Mouse (Mus musculus): ENCODE data around the gene Myo3b. TPM values are rescaled to one million over a fixed set of nuclear protein-coding genes. Genes with fewer than 3 reads are reported as not detected.
A peak's percentile ranks its signal among the peaks of the same experiment; 100 is the strongest.
"Not testable (repeated sequence)": the region's sequence is repeated elsewhere in the genome, so short reads cannot be mapped to it uniquely, and the experiment has no call there.

Gene Myo3b
- polyA plus RNA-seq, 1 experiment from 2014 or later, result 0.12 TPM

DNA sequence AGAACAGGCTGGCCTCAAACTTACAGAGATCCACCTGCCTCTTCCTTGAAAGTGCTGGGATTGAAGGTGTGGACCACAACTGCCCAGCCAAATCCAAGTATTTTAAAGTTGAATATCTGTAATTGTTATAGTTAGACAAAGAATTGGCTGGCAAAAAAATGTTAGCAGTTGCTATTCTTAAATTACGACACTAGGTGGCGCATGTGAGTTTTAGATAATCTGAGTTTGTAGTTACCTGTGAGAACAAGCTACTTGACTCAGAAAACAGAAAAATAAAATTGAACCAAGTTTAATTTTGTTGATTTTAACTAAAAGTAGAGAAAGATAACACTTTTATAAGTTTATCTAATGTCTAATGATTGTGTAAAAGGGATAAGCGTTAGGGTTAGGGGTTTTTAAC, 187.8 kb downstream of the Myo3b start:
- Histone ChIP-seq H3K9ac (no peak overlapping the region), H3K36me3 (no peaks in the 10 kb centered on the region), H3K27ac (no peak overlapping the region), H3K4me1 (replicated peaks) (no peaks in the 10 kb centered on the region), H3K9me3 (no peaks in the 10 kb centered on the region), H3K27me3 (0 out of 2 replicates have a peak, but pooled peaks cover 5% of the 10 kb centered on the region), H3K4me2 (no peak overlapping the region), H3K4me3 (no peak overlapping the region)
- ATAC-seq (ENCODE audit: low FRiP score), result no peak
- WGBS, result 15% methylated on average over 3 of the region's 3 CpGs

DNA sequence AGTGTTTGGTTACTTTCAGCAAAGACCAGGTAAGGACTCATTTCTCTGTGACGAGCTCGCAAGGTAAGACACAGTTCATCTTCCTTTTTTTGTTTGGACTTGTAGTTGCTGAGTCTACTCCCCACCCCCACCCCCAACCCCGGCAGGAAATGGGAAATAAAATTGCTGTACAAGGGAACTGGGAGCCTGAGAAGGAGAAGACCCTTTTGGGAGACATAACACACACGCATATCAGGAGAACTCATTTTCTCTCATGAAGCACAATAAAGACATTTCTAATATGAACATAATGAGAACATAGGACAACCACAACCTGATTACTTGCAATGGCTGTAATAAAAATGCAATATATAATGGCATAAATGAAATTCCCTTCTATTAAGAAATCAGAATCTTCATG, 195.5 kb downstream of the Myo3b start:
- H3K4me3 ChIP-seq; H3K9me3 ChIP-seq; H3K4me2 ChIP-seq; H3K36me3 ChIP-seq; ATAC-seq (ENCODE audit: low FRiP score); H3K4me1 ChIP-seq (replicated peaks); H3K27ac ChIP-seq; H3K27me3 ChIP-seq; H3K9ac ChIP-seq: not testable (repeated sequence)
- WGBS, result 86% methylated on average over 4 of the region's 4 CpGs

DNA sequence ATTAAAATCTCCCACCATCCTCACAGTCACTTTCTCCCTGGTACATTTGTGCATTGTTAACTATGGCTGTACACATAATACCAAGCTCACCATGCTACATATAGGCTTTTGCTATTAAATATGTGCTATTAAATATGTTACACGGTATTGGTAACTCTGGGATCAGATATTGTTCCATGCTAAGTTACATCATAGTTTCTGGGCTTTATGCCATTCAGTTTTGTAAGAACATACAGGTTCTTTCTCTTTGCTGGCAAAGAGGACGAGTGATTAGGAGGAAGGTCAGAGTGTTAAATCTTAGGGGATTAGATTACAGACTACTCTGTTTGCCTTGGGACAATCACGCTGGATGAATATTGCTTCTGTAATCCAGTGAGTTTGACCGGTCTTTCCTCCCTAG, 207.1 kb downstream of the Myo3b start:
- Histone ChIP-seq H3K36me3 (no peaks in the 10 kb centered on the region), H3K27me3 (no peaks in the 10 kb centered on the region; the same call in 1 of the 2 replicates), H3K9ac (no peak overlapping the region), H3K9me3 (no peaks in the 10 kb centered on the region), H3K4me2 (no peak overlapping the region), H3K4me3 (no peak overlapping the region), H3K27ac (no peak overlapping the region), H3K4me1 (replicated peaks) (no peaks in the 10 kb centered on the region)
- no peak for ATAC-seq (ENCODE audit: low FRiP score)
- WGBS, result 82% methylated on average over 4 of the region's 4 CpGs

DNA sequence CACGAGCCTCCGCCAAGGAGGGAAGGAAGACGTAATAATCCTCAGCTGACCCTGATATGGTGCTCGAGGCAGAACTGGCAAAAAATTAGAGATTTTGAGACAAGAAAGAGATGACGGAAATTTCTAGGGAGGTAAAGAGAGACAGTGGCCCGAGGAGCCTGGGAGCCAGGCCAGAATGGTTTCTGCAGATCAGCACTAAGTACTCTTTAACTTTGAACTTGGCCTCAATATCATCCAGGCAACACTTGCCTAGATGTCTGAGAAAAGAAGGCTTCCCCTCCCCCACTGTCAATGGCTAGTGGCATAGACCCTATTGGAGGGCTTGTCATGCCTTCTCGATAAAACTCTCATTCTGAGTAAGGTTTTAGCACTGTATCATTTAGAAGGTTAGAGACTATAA, 209.7 kb downstream of the Myo3b start:
- Histone ChIP-seq H3K9me3 (no peaks in the 10 kb centered on the region), H3K4me3 (no peak overlapping the region), H3K4me2 (no peak overlapping the region), H3K36me3 (no peaks in the 10 kb centered on the region), H3K27ac (no peak overlapping the region), H3K4me1 (replicated peaks) (no peaks in the 10 kb centered on the region), H3K27me3 (no peaks in the 10 kb centered on the region; the same call in 1 of the 2 replicates), H3K9ac (no peak overlapping the region)
- 90% methylated on average over 7 of the region's 7 CpGs for WGBS
- no peak for ATAC-seq (ENCODE audit: low FRiP score)

DNA sequence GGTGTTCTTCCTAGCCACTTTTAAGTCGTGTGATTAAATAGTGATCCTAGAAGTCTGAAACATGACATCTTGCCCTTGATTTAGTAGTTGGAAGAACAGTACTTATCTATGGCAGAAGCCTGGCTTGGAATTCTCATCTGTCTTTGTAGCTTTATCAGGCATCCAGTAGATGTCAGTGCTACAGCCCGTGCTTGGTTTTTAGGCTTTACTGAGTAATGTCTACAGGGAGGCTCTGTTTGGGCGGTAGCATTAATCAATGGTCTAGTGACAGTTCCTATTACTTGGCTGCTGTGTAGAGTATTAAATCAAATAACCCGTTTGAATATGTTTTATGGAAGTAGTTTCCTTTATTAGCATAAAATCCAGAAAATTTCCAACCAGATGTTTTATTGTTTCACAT, 210.9 kb downstream of the Myo3b start:
- no peak for ATAC-seq (ENCODE audit: low FRiP score)
- 67% methylated on average over 4 of the region's 4 CpGs for WGBS
- no peaks in the 10 kb centered on the region for H3K4me1 ChIP-seq (replicated peaks)
- H3K4me3 ChIP-seq, result no peak overlapping the region
- H3K4me2 ChIP-seq, result no peak overlapping the region
- H3K27me3 ChIP-seq, result no peaks in the 10 kb centered on the region
- no peaks in the 10 kb centered on the region for H3K36me3 ChIP-seq
- H3K9me3 ChIP-seq, result no peaks in the 10 kb centered on the region
- no peak overlapping the region for H3K9ac ChIP-seq
- no peak overlapping the region for H3K27ac ChIP-seq

DNA sequence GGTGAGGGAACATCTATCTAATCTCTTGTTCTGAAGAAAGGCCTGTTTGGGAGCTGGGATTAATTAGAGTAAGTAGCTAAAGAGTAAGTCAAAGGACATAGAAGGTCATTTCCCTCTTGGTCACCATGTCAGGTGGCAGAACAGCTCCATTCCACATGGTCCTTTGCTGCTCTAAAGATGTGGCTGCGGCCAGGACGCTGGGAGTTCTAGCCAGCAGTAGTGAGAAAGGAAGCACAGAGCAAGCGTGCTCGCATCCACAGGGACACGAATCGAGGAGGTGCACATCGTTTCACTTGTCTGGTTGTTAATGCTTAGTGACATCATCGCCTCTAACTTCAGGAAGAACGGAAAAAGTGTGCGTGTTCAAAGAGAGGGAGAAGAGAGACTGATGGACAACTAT, 212.3 kb downstream of the Myo3b start:
- no peak overlapping the region for H3K4me3 ChIP-seq
- no peaks in the 10 kb centered on the region for H3K27me3 ChIP-seq
- H3K4me1 ChIP-seq (replicated peaks), result no peaks in the 10 kb centered on the region
- H3K9me3 ChIP-seq, result no peaks in the 10 kb centered on the region
- H3K27ac ChIP-seq, result no peak overlapping the region
- no peak overlapping the region for H3K4me2 ChIP-seq
- no peak overlapping the region for H3K9ac ChIP-seq
- 91% methylated on average over 10 of the region's 10 CpGs for WGBS
- no peaks in the 10 kb centered on the region for H3K36me3 ChIP-seq
- no peak for ATAC-seq (ENCODE audit: low FRiP score)

DNA sequence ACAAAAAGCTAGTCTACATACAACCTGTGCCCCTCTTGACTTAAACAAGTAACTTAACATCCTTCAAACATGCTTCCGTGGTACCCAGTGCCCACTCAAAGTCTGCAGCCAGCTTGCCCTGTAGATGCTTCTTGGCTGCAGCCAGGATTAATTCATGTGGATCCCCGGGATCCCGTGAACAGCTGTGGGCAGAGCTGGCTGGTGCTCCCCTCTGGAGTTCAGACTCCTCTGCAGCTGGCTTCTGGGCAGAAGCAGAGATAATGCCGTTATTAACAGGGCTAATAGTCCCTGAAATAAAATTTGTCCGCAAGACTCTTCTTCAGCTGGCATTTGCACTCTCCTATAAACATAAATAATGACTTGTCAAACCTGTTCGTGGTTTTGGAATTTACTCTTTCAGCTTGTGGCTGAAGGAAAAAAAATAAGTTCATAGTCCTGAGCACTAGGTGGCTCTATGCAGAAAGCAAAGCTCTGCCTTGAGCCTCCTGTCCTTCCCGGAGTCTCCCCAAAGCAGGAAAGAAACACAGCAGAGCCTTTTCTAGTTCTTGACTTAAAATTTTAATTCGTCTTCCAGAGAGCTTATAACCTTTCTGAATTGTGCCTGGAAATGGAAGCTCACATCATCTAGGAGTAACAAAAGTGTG, 220.6 kb downstream of the Myo3b start:
- 27% methylated on average over 8 of the region's 8 CpGs for WGBS
- no peak for ATAC-seq (ENCODE audit: low FRiP score)
- Histone ChIP-seq H3K4me1 (replicated peaks) (peaks cover 33% of the 10 kb centered on the region), H3K4me3 (no peak overlapping the region), H3K9ac (no peak overlapping the region), H3K36me3 (no peaks in the 10 kb centered on the region), H3K9me3 (no peaks in the 10 kb centered on the region), H3K27ac (no peak overlapping the region), H3K27me3 (no peaks in the 10 kb centered on the region), H3K4me2 (no peak overlapping the region)

DNA sequence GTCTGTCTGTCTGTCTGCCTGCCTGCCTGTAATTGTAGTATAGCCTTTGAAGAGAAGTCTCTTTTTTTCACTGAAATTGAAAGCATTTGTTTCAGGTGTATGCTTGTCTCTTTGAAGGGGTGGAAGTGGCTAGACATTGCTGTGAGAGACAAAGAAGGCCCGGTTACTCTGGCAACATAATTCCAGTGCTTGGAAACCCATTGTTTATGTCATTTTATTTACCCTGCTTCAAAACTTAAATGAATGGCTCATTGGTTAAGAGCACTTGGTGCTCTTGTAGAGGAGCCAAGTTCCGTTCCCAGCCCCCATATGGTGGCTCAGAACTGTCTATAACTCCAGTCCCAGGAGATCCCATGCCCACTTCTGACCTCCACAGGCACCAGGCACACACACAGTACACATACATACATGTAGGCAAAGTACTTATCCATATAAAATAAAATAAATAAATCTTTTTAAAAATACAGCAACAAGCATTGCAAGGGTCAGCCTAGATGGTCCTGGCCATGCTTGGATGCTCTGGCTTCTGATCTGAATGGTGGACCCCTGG, 221.8 kb downstream of the Myo3b start:
- H3K36me3 ChIP-seq, result no peaks in the 10 kb centered on the region
- H3K27ac ChIP-seq, result no peak overlapping the region
- WGBS, result 64% methylated on average over 2 of the region's 2 CpGs
- no peak overlapping the region for H3K9ac ChIP-seq
- H3K4me1 ChIP-seq (replicated peaks), result peaks cover 33% of the 10 kb centered on the region
- H3K9me3 ChIP-seq, result no peaks in the 10 kb centered on the region
- no peaks in the 10 kb centered on the region for H3K27me3 ChIP-seq
- no peak overlapping the region for H3K4me2 ChIP-seq
- H3K4me3 ChIP-seq, result no peak overlapping the region
- ATAC-seq (ENCODE audit: low FRiP score), result no peak

DNA sequence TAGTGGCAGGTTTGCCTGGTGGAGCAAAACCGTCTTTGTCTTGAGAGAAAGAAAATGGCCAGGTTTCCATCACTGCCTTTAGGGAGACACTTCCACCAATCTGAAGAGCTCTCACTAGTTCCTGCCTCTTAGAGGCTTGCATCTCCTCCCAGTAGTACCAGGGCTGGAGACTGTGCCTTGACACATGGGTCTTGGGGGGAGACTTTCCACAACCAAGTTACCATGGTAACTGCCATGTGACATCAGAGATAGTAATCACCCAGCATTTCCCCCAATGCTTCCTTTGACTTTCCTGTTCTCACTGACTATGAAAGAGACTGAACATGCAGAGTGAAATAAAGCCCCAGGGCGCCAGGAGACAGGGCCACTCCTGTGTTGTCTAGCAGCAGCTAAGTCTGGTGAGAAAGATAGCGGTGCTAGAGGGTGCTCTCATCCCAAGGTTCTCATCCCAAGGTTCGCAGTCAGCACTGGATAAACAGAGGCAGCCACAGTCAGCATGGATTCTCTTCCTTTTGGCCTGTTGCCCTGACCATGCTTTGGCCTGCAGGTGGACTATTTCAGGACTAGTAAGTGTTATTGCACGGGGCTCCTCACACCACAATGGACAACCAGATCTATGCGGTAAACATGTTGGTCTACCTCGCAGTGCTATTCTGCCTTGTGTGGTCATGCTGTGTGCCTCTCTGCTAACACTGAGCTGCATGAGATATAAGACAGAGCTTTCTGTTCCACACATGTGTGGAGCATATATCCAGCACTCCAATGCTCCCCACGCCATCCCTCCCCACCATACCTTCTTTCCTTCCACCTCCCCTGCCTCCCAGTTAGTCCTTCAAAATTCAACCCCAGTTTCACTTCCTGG, 223.0 kb downstream of the Myo3b start:
- ATAC-seq (ENCODE audit: low FRiP score), result peak; percentile 49
- Histone ChIP-seq H3K27ac (peak overlapping the region; percentile 60), H3K27me3 (no peaks in the 10 kb centered on the region), H3K36me3 (no peaks in the 10 kb centered on the region), H3K4me1 (replicated peaks) (peaks cover 33% of the 10 kb centered on the region), H3K4me2 (no peak overlapping the region), H3K4me3 (no peak overlapping the region), H3K9me3 (no peaks in the 10 kb centered on the region), H3K9ac (no peak overlapping the region)
- 79% methylated on average over 8 of the region's 8 CpGs for WGBS

DNA sequence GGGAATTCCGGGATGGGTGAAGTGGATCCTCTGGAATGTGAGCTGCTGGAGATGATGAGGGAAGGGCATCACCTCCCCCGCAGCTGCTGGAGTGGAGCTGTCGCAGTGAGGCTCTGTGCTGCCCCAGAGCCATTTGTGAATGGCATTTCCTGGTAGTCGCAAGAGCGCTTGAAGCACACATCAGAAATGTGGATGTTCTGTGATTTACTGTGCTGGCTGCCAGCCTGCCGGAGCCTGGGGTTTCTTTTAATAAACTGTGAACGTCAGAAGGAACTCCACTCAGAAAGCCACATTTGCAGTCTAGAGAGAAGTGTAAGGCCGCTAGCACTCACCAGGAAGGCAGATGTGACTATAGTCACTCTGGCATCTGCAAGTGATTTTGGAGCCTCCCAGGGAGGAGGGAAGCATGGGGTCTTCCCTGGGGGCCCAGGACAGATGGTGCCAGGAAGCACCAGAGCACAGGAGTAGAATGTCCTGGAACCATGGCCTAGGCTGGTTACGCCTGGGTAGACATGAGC, 223.7 kb downstream of the Myo3b start:
- peaks cover 33% of the 10 kb centered on the region for H3K4me1 ChIP-seq (replicated peaks)
- WGBS, result 37% methylated on average over 9 of the region's 9 CpGs
- H3K9me3 ChIP-seq, result no peaks in the 10 kb centered on the region
- H3K4me3 ChIP-seq, result no peak overlapping the region
- no peaks in the 10 kb centered on the region for H3K36me3 ChIP-seq
- peak; percentile 52; the same call in 1 of the 2 replicates for ATAC-seq (ENCODE audit: low FRiP score)
- no peaks in the 10 kb centered on the region for H3K27me3 ChIP-seq
- H3K27ac ChIP-seq, result peak overlapping the region; percentile 60
- H3K9ac ChIP-seq, result no peak overlapping the region
- no peak overlapping the region for H3K4me2 ChIP-seq

DNA sequence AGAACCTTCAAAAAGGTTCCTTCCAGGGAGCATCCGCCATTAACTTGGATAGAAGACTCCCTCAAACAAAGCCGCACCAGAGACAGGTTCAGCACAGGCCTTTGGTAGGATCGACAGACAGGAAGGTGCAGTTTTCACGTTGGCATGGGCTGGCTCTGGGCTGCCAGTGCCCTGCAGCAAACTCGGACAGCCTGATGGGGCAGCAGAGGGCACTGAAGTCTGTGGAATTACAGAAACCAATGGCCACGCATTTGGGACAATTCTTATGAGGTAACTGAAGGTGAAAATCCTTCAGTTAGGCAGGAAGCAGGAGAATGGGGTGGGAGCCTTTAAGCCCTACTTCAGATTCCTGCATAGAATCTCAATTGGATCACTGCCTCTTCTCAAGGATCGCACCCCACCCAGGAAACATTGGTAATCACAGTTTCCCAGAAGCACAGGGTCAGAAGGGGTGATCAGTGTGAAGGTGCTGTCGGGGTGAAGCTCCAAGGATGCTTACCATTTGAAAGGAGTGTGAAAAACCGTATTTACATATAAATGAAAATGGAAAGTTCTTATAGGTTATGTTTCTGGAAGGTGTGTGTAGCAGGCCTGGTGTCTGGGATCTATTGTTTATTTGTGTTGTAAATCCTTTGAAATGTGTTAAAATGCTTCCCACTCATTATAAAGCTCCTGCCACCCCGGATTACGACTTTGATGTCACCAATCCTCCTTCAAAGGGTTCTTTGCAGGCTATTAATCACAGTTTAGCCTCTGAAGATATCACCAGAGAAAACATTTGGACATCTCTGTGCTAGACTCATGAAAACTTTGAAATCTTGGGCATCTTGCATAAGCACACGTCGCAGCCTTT, 239.7 kb downstream of the Myo3b start:
- ATAC-seq (ENCODE audit: low FRiP score), result no peak
- H3K36me3 ChIP-seq, result no peaks in the 10 kb centered on the region
- WGBS, result 32% methylated on average over 13 of the region's 13 CpGs
- H3K9me3 ChIP-seq, result no peaks in the 10 kb centered on the region
- no peak overlapping the region for H3K4me3 ChIP-seq
- H3K27me3 ChIP-seq, result no peaks in the 10 kb centered on the region
- H3K27ac ChIP-seq, result no peak overlapping the region
- no peak overlapping the region for H3K4me2 ChIP-seq
- H3K9ac ChIP-seq, result no peak overlapping the region
- H3K4me1 ChIP-seq (replicated peaks), result no peaks in the 10 kb centered on the region

DNA sequence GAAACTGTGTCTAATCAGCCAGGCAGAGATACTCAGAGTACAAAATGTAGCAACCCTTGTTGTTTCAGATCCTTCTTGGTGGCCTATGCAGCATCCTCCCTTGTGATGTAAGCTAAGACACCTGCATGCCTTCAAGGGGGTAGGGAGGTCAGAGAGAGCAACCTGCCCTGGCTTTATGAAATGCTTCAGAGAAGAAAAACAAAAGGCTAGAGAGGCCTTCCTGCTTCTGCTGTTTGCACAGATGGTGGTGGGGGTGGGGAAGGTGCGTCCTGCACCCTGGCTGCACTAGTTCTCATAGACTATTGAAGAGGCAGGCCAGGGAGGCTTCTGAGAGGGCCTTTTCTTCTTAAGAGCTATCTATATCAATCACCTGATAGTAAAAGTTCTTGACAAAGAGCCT, 245.2 kb downstream of the Myo3b start:
- H3K9ac ChIP-seq, result no peak overlapping the region
- H3K4me1 ChIP-seq (replicated peaks), result no peaks in the 10 kb centered on the region
- no peak overlapping the region for H3K27ac ChIP-seq
- no peak for ATAC-seq (ENCODE audit: low FRiP score)
- H3K4me2 ChIP-seq, result no peak overlapping the region
- H3K36me3 ChIP-seq, result no peaks in the 10 kb centered on the region
- H3K27me3 ChIP-seq, result no peaks in the 10 kb centered on the region
- no peak overlapping the region for H3K4me3 ChIP-seq
- 60% methylated on average over 1 of the region's 1 CpGs for WGBS
- no peaks in the 10 kb centered on the region for H3K9me3 ChIP-seq
